Mouse (Mus musculus): ENCODE measurements around the gene Gm17416. TPM values are rescaled to one million over a fixed set of nuclear protein-coding genes. Genes with fewer than 3 reads are reported as not detected.

Gm17416 gene
- polyA plus RNA-seq (2014; fragmentation: Nextera tagmentation; extraction: Ambion mirVana) = not detected in 2 replicates

DNA sequence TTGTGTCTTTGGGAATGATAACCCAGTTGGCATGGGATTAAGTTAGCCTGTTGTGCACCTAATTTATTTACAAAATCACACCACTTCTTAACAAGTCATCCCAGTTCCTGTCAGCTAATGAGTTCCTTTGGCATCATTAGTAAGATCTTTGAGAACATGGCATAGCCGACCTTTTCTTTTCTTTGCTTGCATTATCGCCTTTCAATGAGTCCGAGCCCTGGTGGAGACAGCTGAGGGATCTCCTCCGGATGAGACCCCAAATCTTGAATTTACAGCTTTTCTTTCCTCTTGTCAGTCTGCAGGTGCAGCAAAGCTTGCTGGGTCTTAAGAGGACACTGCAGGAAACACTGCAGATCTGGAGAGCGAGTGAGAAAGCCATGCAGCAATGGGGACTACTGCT is at the start of gene Gm17416:
Gene Gm17416, plus strand, starts transcription at position 301 of the 400 bp plus-strand sequence.
- WGBS = 77% methylated on average over 5 of the region's 5 CpGs
- DNase-seq (ENCODE audit: low spot score) (no peak), ATAC-seq (no peak)
- H3K9me3 ChIP-seq (replicated peaks; ENCODE audit: control insufficient read depth, low read length) = no peaks in the 10 kb centered on the region
- no peak within 1 kb of the TSS for H3K9ac ChIP-seq (ENCODE audit: low read length)
- H3K4me1 ChIP-seq (ENCODE audit: control insufficient read depth, insufficient read depth, low read length) = no peaks in the 10 kb centered on the region
- no peaks in the 10 kb centered on the region for H3K36me3 ChIP-seq (ENCODE audit: control insufficient read depth, insufficient read depth, low read length)
- H3K27ac ChIP-seq (ENCODE audit: low read depth, low read length) = no peak within 1 kb of the TSS
- no peaks in the 10 kb centered on the region for H3K27me3 ChIP-seq (replicated peaks; ENCODE audit: control insufficient read depth, insufficient read depth, low read length)
- no peak within 1 kb of the TSS for H3K4me2 ChIP-seq (ENCODE audit: low read length)
- no peak within 1 kb of the TSS for H3K4me3 ChIP-seq (ENCODE audit: low read depth, low read length)

DNA sequence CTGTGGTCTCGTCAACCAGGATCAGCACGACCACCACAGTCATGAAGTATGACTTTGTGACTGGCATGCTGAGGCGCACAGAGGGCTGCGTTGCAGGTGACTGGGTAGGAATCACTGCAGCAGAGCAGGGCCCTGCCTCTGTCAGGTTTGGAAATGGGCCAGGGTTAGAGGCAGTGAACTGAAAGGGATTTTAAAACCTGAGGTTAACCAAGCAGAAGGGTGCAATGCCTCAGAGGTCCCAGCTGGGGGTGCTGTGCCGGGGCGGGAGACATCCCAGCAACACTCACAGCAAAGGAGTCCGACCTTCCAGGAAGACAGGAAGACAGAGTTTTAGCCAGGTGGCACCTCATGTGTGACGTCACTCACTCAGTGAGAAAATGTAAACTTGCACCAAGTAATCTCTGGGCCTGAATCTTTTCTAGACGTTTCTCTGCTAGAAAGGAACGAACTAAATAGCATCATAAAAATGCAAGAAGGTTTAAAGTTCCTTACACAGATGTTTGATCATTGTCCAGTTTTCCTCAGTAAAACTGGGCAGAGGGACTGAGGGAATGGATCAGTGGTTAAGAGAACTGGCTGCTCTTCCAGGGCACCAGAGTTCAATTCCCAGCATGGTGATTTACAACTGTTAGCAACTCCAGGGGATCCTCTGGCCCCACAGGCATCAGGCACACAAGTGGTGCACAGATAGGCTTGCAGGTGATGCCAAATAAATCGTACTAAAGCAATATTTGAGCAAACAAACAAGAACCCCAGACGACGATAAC is 29.0 kb upstream of the Gm17416 start, which contains the start of gene Defb29:
Gene Defb29, minus strand, starts transcription at position 155 of the 767 bp plus-strand sequence.
- Histone ChIP-seq H3K9ac (ENCODE audit: low read length) (no peak within 1 kb of the TSS), H3K4me2 (ENCODE audit: low read length) (no peak within 1 kb of the TSS), H3K36me3 (ENCODE audit: control insufficient read depth, insufficient read depth, low read length) (no peaks in the 10 kb centered on the region), H3K4me1 (ENCODE audit: control insufficient read depth, insufficient read depth, low read length) (no peaks in the 10 kb centered on the region), H3K4me3 (ENCODE audit: low read depth, low read length) (no peak within 1 kb of the TSS), H3K27me3 (replicated peaks; ENCODE audit: control insufficient read depth, insufficient read depth, low read length) (no peaks in the 10 kb centered on the region), H3K27ac (ENCODE audit: low read depth, low read length) (no peak within 1 kb of the TSS), H3K9me3 (replicated peaks; ENCODE audit: control insufficient read depth, low read length) (no peaks in the 10 kb centered on the region)
- no peak for DNase-seq (ENCODE audit: low spot score)
- ATAC-seq = no peak
- WGBS = 61% methylated on average over 13 of the region's 13 CpGs

DNA sequence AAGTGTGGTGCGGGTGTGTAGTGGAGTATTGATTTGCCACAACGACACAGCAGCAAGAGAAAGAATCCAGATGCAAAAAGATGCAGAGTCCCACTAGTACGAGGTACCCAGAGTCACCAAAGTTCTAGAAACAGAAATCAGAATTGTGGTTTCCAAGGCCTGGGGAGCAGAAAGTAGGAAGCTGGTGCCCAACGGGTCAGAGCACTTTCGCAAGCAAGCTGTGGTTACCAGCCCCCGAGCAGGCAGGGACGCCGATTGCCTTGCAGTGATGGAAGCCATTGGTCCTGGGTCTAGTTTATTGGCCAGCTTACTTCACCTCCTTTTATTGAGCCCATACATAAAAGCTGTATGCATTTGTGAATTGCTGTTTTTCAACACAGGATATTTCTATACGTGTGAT is 27.2 kb upstream of the Gm17416 start:
- ATAC-seq = no peak
- Histone ChIP-seq H3K4me2 (ENCODE audit: low read length) (no peak overlapping the region), H3K27me3 (replicated peaks; ENCODE audit: control insufficient read depth, insufficient read depth, low read length) (no peaks in the 10 kb centered on the region), H3K27ac (ENCODE audit: low read depth, low read length) (no peak overlapping the region), H3K4me1 (ENCODE audit: control insufficient read depth, insufficient read depth, low read length) (no peaks in the 10 kb centered on the region), H3K36me3 (ENCODE audit: control insufficient read depth, insufficient read depth, low read length) (no peaks in the 10 kb centered on the region), H3K4me3 (ENCODE audit: low read depth, low read length) (no peak overlapping the region), H3K9ac (ENCODE audit: low read length) (no peak overlapping the region), H3K9me3 (replicated peaks; ENCODE audit: control insufficient read depth, low read length) (no peaks in the 10 kb centered on the region)
- WGBS = 88% methylated on average over 9 of the region's 9 CpGs
- DNase-seq (ENCODE audit: low spot score) = no peak

DNA sequence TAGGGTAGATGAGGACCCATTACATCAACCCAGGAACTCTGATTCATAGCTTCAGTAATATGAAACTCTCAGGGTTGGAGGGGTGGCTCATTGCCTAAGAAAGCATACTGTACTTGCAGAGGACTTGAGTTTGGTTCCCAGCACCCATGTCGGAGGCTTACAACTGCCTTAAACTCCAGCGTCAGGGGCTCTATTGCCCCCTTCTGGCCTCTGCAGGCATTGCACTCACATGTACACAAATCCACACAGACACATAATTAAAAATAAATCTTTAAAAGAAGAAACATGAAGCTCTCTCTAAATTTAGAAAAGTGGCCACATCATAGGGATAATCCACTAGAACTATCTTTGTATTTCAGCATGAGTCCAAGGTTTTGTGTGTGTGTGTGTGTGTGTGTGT is 26.2 kb upstream of the Gm17416 start:
- H3K4me2 ChIP-seq (ENCODE audit: low read length) = no peak overlapping the region
- no peaks in the 10 kb centered on the region for H3K36me3 ChIP-seq (ENCODE audit: control insufficient read depth, insufficient read depth, low read length)
- no peak overlapping the region for H3K9ac ChIP-seq (ENCODE audit: low read length)
- 80% methylated on average over 2 of the region's 2 CpGs for WGBS
- H3K9me3 ChIP-seq (replicated peaks; ENCODE audit: control insufficient read depth, low read length) = no peaks in the 10 kb centered on the region
- H3K27ac ChIP-seq (ENCODE audit: low read depth, low read length) = no peak overlapping the region
- no peaks in the 10 kb centered on the region for H3K27me3 ChIP-seq (replicated peaks; ENCODE audit: control insufficient read depth, insufficient read depth, low read length)
- no peaks in the 10 kb centered on the region for H3K4me1 ChIP-seq (ENCODE audit: control insufficient read depth, insufficient read depth, low read length)
- H3K4me3 ChIP-seq (ENCODE audit: low read depth, low read length) = no peak overlapping the region
- ATAC-seq (no peak), DNase-seq (ENCODE audit: low spot score) (no peak)

DNA sequence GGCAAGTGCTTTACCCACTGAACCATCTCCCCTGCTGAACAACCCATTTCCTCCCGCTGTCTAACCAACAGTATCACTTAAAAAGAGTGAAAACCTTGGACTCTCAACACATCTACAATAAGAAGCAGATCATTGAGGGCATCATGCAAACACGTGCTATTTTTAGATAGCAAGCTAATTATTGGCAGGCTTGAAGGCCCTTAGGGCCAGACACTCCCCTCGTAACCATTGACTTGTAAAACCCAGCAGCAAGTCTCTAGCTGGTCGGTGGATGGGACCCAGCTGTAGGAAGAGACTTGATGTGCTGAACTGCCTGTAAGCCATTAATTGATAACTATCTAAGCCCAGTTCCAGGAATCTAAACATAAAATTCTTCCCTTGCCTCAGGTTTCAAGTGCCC is 25.7 kb upstream of the Gm17416 start:
- 76% methylated on average over 4 of the region's 4 CpGs for WGBS
- Histone ChIP-seq H3K27me3 (replicated peaks; ENCODE audit: control insufficient read depth, insufficient read depth, low read length) (no peaks in the 10 kb centered on the region), H3K36me3 (ENCODE audit: control insufficient read depth, insufficient read depth, low read length) (no peaks in the 10 kb centered on the region), H3K9ac (ENCODE audit: low read length) (no peak overlapping the region), H3K4me3 (ENCODE audit: low read depth, low read length) (no peak overlapping the region), H3K4me2 (ENCODE audit: low read length) (no peak overlapping the region), H3K4me1 (ENCODE audit: control insufficient read depth, insufficient read depth, low read length) (no peaks in the 10 kb centered on the region), H3K9me3 (replicated peaks; ENCODE audit: control insufficient read depth, low read length) (no peaks in the 10 kb centered on the region), H3K27ac (ENCODE audit: low read depth, low read length) (no peak overlapping the region)
- ATAC-seq = no peak
- no peak for DNase-seq (ENCODE audit: low spot score)

DNA sequence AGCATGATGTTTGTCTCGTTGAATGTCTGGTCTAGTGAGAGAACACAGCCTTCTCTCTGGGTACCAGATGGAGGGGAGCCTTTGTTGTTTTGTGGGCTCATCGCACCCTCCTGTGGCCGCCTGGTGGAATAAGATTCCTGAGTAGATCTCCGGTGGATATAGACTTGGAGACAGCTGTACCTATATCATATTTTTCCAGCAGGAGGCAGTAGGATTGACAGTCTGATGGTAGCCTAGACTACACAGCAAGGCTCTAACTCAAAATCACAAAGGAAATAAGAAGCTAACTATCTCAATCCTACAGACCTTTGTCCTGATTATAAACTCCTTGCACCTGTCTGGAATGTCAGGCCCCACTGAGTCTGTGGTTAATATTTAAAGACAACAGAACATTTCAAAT is 24.4 kb upstream of the Gm17416 start:
- WGBS = 25% methylated on average over 4 of the region's 4 CpGs
- DNase-seq (ENCODE audit: low spot score) (peak; percentile 84), ATAC-seq (peak; percentile 66)
- no peak overlapping the region for H3K4me2 ChIP-seq (ENCODE audit: low read length)
- no peak overlapping the region for H3K4me3 ChIP-seq (ENCODE audit: low read depth, low read length)
- H3K4me1 ChIP-seq (ENCODE audit: control insufficient read depth, insufficient read depth, low read length) = no peaks in the 10 kb centered on the region
- H3K36me3 ChIP-seq (ENCODE audit: control insufficient read depth, insufficient read depth, low read length) = no peaks in the 10 kb centered on the region
- H3K27me3 ChIP-seq (replicated peaks; ENCODE audit: control insufficient read depth, insufficient read depth, low read length) = no peaks in the 10 kb centered on the region
- no peak overlapping the region for H3K27ac ChIP-seq (ENCODE audit: low read depth, low read length)
- H3K9me3 ChIP-seq (replicated peaks; ENCODE audit: control insufficient read depth, low read length) = no peaks in the 10 kb centered on the region
- no peak overlapping the region for H3K9ac ChIP-seq (ENCODE audit: low read length)

DNA sequence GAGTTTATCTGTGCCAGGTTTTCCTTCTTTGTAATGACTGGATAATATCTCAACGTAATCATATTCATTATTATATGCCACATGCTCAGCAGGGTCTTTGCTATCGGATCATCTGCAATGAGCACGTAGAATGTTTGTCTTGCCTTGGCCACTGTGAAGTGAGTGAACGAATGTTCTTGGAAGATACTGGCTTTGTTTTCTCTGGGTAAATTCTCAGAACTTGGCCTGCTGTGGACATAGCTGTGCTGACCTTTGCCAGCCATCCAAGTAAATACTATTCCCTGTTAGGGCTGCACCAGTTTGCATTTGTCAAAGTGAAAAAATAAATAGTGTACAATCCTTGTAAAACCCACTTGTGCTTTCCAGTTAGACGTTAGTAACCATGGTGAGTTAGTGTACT is 21.0 kb upstream of the Gm17416 start:
- ATAC-seq (no peak), DNase-seq (ENCODE audit: low spot score) (no peak)
- Histone ChIP-seq H3K4me1 (ENCODE audit: control insufficient read depth, insufficient read depth, low read length) (no peaks in the 10 kb centered on the region), H3K36me3 (ENCODE audit: control insufficient read depth, insufficient read depth, low read length) (no peaks in the 10 kb centered on the region), H3K9me3 (replicated peaks; ENCODE audit: control insufficient read depth, low read length) (no peaks in the 10 kb centered on the region), H3K27ac (ENCODE audit: low read depth, low read length) (no peak overlapping the region), H3K4me2 (ENCODE audit: low read length) (no peak overlapping the region), H3K4me3 (ENCODE audit: low read depth, low read length) (no peak overlapping the region), H3K27me3 (replicated peaks; ENCODE audit: control insufficient read depth, insufficient read depth, low read length) (no peaks in the 10 kb centered on the region), H3K9ac (ENCODE audit: low read length) (no peak overlapping the region)
- 89% methylated on average over 5 of the region's 5 CpGs for WGBS

DNA sequence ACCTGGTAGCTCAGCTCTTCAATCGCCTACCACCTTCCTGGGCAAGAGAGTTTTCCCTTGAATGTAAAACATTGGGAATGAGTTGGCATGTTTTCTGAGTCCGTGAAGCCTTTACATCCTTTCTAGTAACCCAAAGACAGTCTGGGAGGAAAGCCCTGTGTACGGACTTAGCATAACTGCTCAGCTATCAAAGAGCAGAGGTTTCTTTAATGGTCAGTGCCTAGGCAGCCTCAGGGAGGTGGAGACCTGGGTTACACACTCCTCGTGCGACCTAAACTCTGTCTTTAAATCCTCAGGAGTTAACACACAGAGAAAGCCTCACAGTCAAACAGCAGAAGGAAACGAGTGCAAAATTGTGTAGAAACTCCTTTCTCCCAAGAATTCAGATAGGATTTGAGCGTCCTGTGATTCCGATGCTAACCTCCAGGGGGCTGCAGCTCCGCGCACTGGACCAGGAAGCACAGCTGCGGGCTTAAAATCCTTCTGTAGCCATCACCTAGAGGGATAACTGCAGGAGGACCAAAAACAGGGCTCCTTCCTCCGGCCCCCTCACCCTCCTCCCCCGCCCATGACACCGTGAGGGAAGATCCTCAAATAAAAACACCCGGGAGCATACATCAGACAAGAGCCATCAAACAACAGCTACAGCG is 15.2 kb upstream of the Gm17416 start:
- DNase-seq (ENCODE audit: low spot score) (peak; percentile 79), ATAC-seq (peak; percentile 60; the same call in 1 of the 2 replicates)
- H3K27ac ChIP-seq (ENCODE audit: low read depth, low read length) = no peak overlapping the region
- 12% methylated on average over 16 of the region's 16 CpGs for WGBS
- peak overlapping the region; percentile 32 for H3K4me2 ChIP-seq (ENCODE audit: low read length)
- peak overlapping the region; percentile 42 for H3K9ac ChIP-seq (ENCODE audit: low read length)
- H3K27me3 ChIP-seq (replicated peaks; ENCODE audit: control insufficient read depth, insufficient read depth, low read length) = no peaks in the 10 kb centered on the region
- no peaks in the 10 kb centered on the region for H3K4me1 ChIP-seq (ENCODE audit: control insufficient read depth, insufficient read depth, low read length)
- no peak overlapping the region for H3K4me3 ChIP-seq (ENCODE audit: low read depth, low read length)
- no peaks in the 10 kb centered on the region for H3K9me3 ChIP-seq (replicated peaks; ENCODE audit: control insufficient read depth, low read length)
- no peaks in the 10 kb centered on the region for H3K36me3 ChIP-seq (ENCODE audit: control insufficient read depth, insufficient read depth, low read length)

DNA sequence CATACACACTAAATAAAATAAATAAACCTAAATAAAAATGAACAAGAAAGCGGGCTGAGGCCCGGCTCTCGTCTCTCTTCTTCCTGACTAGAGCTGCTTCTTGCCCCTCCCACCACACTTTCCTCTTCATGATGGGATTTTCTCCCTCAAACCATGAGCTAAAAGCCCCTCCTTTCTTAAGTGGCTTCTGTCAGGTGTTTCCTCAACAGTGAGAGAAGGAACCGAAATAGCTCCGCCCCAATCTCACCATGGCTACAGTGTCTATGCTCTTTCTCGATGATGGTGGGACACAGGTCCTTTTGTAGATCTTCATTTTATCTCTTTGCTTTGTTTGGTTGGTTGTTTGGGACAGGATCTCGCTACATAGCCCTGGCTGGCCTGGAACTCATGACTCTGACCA is 12.5 kb upstream of the Gm17416 start:
- no peaks in the 10 kb centered on the region for H3K27me3 ChIP-seq (replicated peaks; ENCODE audit: control insufficient read depth, insufficient read depth, low read length)
- no peaks in the 10 kb centered on the region for H3K36me3 ChIP-seq (ENCODE audit: control insufficient read depth, insufficient read depth, low read length)
- H3K27ac ChIP-seq (ENCODE audit: low read depth, low read length) = no peak overlapping the region
- WGBS = 88% methylated on average over 7 of the region's 7 CpGs
- H3K4me2 ChIP-seq (ENCODE audit: low read length) = no peak overlapping the region
- no peak for ATAC-seq
- no peak overlapping the region for H3K4me3 ChIP-seq (ENCODE audit: low read depth, low read length)
- H3K4me1 ChIP-seq (ENCODE audit: control insufficient read depth, insufficient read depth, low read length) = no peaks in the 10 kb centered on the region
- no peak for DNase-seq (ENCODE audit: low spot score)
- H3K9ac ChIP-seq (ENCODE audit: low read length) = no peak overlapping the region
- no peaks in the 10 kb centered on the region for H3K9me3 ChIP-seq (replicated peaks; ENCODE audit: control insufficient read depth, low read length)

All from forebrain, embryonic 14.5 days (tissue).